Comparison of ENCODE assay signal across 11 mouse cellular contexts in the genomic region with DNA sequence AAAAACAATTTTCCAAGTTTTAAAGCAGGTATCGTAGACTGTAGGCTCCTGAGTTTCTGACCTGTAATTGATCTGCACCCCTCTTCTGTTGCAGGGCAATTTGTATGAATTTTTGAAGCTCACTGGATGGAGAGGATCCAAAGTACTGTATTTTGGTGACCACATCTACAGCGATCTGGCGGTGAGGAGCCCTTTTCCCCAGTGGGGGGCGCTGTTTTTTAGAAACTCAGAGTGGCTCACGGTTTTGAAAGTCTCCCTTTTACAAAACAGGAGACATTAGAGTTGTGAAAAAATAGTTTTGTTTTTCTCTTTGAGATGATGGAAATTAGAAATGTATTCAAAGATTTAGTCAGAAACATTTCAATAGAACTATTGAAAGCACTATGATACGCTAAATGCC. TPM values are rescaled to one million over a fixed set of nuclear protein-coding genes. Genes with fewer than 3 reads are reported as not detected.
DNase-seq lines count a peak whose midpoint lies in the region; TF ChIP-seq lines count a peak whose summit lies in the region.
"Had no signal": no experiment of that assay in that cellular context is flagged by ENCODE, and none has a peak within 500 bp of the region (broad histone marks: within the 10 kb centered on the region; RNA-seq: fewer than 3 reads in every experiment).

No protein-coding gene starts in this region.

- TF ChIP-seq CTCF in kidney, adult 2 months (conservative IDR thresholded peaks at IDR 0.05; ENCODE audit: insufficient read depth, insufficient read length, low read depth, low read length), result 0 out of 2 replicates have a peak, but pooled peaks have one; percentile 5

- no peaks in the 10 kb centered on the region for H3K27me3 ChIP-seq in kidney, adult 2 months (replicated peaks; ENCODE audit: control insufficient read depth, insufficient read depth, low read length)
- H3K27me3 ChIP-seq: embryonic facial prominence, embryonic 13.5 days; limb, embryonic 13.5 days had no signal

- peaks cover 14% of the 10 kb centered on the region; the same call in 1 of the 2 replicates for H3K4me1 ChIP-seq in kidney, adult 2 months (ENCODE audit: control insufficient read depth, insufficient read depth, low read length)

- WGBS in kidney, adult 2 months, result 91% methylated on average over 6 of the region's 6 CpGs

- DNase-seq in kidney, adult 2 months, result no peak
- DNase-seq in kidney, adult 9 months, result no peak
- DNase-seq in thymus, postnatal 4 days, result peak; percentile 28
- no peak for DNase-seq in thymus, postnatal 14 days
- peak; percentile 47 for DNase-seq in R1 (ENCODE audit: low read depth, low spot score)
- DNase-seq in urinary bladder, postnatal 14 days (ENCODE audit: low spot score), result no peak
- DNase-seq in lung, postnatal 4 days, result no peak
- DNase-seq: midbrain, embryonic 14.5 days; right cerebral cortex, postnatal 14 days had no signal

- H3K27ac ChIP-seq in kidney, adult 2 months (ENCODE audit: insufficient read depth, low read depth, low read length), result no peak overlapping the region
- H3K27ac ChIP-seq: embryonic facial prominence, embryonic 13.5 days; limb, embryonic 13.5 days had no signal

- TF ChIP-seq POLR2A in kidney, adult 2 months (IDR thresholded peaks at IDR 0.05; ENCODE audit: low read depth, low read length), result no peak

- H3K36me3 ChIP-seq in kidney, adult 2 months (ENCODE audit: control insufficient read depth, insufficient read depth, low read length), result no peaks in the 10 kb centered on the region

- H3K4me3 ChIP-seq in kidney, adult 2 months (ENCODE audit: insufficient read depth, low read depth, low read length), result no peak overlapping the region
- H3K4me3 ChIP-seq: embryonic facial prominence, embryonic 13.5 days; limb, embryonic 13.5 days had no signal

RNA-seq across cellular contexts. Expression of a gene that starts 45.3 kb away (rescaled TPM):
- polyA plus RNA-seq in kidney, adult 2 months (2012; rRNA removed), result 5.9 and 6.9 TPM in 2 replicates

Comparison
In these comparisons a context has a peak if more than half of its experiments do, and no peak if none do; other contexts are left out.
1. DNase-seq: peak in thymus, postnatal 4 days (single experiment) and R1 (single experiment); none in kidney, adult 2 months (single experiment), kidney, adult 9 months (single experiment), thymus, postnatal 14 days (single experiment), urinary bladder, postnatal 14 days (single experiment) and lung, postnatal 4 days (0 of 2).